Mouse (Mus musculus) bone marrow macrophage, adult 2 months (primary cell): ENCODE measurements around the gene Gtsf1l.

Source experiments
- CTCF ChIP-seq: IDR thresholded peaks from 2 replicates; pipeline ENCODE4 v1.5.1; 2012; ENCODE audit warnings: low read depth, mild to moderate bottlenecking, low read length, moderate library complexity
- POLR2A ChIP-seq: IDR thresholded peaks from 2 replicates; pipeline ENCODE4 v1.6.1; 2012; ENCODE audit warnings: mild to moderate bottlenecking, low read depth, low read length, borderline replicate concordance

DNA sequence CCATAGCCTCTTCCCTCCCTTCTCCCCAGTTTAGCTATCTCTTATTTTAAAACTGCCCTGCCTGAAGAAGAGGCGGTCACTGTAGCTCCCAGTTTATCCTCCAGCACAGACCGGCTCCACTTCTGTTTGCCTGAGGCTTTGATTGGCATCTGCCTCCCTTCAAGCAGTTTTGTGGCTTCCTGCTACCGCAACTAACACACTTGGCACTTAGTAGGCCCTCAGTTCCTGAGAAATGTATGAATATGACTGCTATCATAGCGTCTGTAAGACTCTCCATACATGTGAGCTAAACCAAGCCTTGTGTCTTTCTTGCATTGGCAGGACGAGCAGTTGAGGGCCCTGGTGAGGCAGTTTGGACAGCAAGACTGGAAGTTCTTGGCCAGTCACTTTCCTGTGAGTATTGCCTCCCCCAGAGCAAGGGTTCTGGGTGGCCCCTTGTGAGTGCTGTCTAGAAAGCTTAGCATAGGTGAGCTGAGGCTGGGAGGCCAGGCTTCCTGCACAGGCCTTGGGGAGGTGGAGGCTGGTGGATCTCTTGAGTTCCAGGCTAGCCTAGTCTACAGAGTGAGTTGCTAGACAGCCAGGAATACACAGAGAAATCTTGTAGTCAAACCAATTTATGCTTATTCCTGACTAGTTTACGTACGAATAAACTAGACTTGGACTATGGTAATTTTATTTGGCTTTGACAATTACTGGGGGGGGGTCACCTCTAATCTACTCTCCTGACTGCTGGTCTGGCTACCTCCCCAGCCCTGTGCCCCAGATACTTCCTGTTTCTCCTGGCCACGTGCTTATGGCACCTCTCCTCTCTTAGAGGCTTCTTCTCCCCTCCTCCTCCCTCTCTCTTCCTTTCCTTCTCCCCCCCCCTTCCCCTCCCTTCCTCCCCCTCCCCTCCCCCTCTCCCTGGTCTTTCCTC is 26.2 kb downstream of the Gtsf1l start:
- TF ChIP-seq POLR2A, result no peak
- TF ChIP-seq CTCF, result no peak
